In the genomic region with DNA sequence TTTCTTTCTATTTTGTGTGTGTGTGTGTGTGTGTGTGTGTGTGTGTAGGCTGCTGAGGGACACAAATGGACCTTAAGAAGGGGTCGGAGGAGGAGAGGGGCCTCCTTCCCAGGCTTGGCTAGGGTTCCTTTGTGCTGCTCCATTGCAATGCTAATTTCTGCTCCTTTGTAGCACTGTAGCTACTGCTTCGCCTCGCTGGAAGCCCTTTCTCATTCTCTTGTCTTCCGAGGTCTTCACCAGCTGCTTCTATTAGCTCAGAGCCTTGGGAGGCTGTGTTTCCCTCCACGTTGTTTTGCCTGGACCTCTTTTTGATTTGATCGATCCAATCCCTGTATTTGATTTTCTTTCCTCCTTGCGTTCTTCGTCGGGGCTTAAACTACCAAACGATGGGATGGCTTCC, we compare ENCODE assay signal across 13 mouse cellular contexts.
DNase-seq lines count a peak whose midpoint lies in the region; ATAC-seq and TF ChIP-seq lines count a peak whose summit lies in the region.
"Had no signal": no experiment of that assay in that cellular context is flagged by ENCODE, and none has a peak within 500 bp of the region (broad histone marks: within the 10 kb centered on the region; RNA-seq: fewer than 3 reads in every experiment).

No protein-coding gene starts in this region.

- H3K36me3 ChIP-seq in hindbrain, embryonic 10.5 days, result 0 out of 2 replicates have a peak, but pooled peaks cover 8% of the 10 kb centered on the region
- H3K36me3 ChIP-seq in midbrain, embryonic 15.5 days (replicated peaks), result no peaks in the 10 kb centered on the region
- H3K36me3 ChIP-seq in intestine, postnatal 0 days (ENCODE audit: control insufficient read depth, insufficient read depth), result no peaks in the 10 kb centered on the region
- H3K36me3 ChIP-seq in heart, adult 2 months (ENCODE audit: control insufficient read depth, insufficient read depth, low read length), result no peaks in the 10 kb centered on the region
- H3K36me3 ChIP-seq: heart, embryonic 10.5 days had no signal

- peaks cover 34% of the 10 kb centered on the region for H3K4me1 ChIP-seq in hindbrain, embryonic 10.5 days (replicated peaks)
- peaks cover 13% of the 10 kb centered on the region; the same call in 1 of the 2 replicates for H3K4me1 ChIP-seq in midbrain, embryonic 15.5 days
- H3K4me1 ChIP-seq in intestine, postnatal 0 days (replicated peaks; ENCODE audit: control insufficient read depth, insufficient read depth, low read length), result no peaks in the 10 kb centered on the region
- H3K4me1 ChIP-seq in heart, adult 2 months (ENCODE audit: control insufficient read depth, insufficient read depth, low read length), result no peaks in the 10 kb centered on the region
- H3K4me1 ChIP-seq: heart, embryonic 10.5 days had no signal

- TF ChIP-seq EP300 in heart, adult 2 months (IDR thresholded peaks at IDR 0.05; ENCODE audit: insufficient read depth, low read depth, low read length), result no peak

- peaks cover 19% of the 10 kb centered on the region for H3K9me3 ChIP-seq in hindbrain, embryonic 10.5 days
- 0 out of 2 replicates have a peak, but pooled peaks cover 4% of the 10 kb centered on the region for H3K9me3 ChIP-seq in midbrain, embryonic 15.5 days
- no peaks in the 10 kb centered on the region for H3K9me3 ChIP-seq in intestine, postnatal 0 days (ENCODE audit: control insufficient read depth)

- peak overlapping the region; percentile 24; the same call in 1 of the 2 replicates for H3K4me3 ChIP-seq in hindbrain, embryonic 10.5 days
- H3K4me3 ChIP-seq in midbrain, embryonic 15.5 days, result no peak overlapping the region
- no peak overlapping the region for H3K4me3 ChIP-seq in intestine, postnatal 0 days (ENCODE audit: low read depth, low read length)
- H3K4me3 ChIP-seq in heart, adult 2 months, result no peak overlapping the region
- H3K4me3 ChIP-seq: heart, embryonic 10.5 days had no signal

- intact Hi-C loops in heart, adult 2 months (cut with DNase I), result no loop called here

- DNase-seq in WW6 (ENCODE audit: low read depth, low spot score), result peak; percentile 14
- DNase-seq in embryo, embryonic 11 days, result peak; percentile 72
- peak; percentile 75 for DNase-seq in hindbrain, embryonic 10.5 days (ENCODE audit: low spot score)
- no peak for DNase-seq in heart, adult 2 months
- DNase-seq in thymus, postnatal 10 days (ENCODE audit: low spot score in 2 of 2), result no peak
- DNase-seq in cerebellum, adult 8-10 months, result no peak
- DNase-seq: adrenal gland, postnatal 10 days; cerebellum, adult 9-10 months; thymus, postnatal 25 days had no signal

- H3K27ac ChIP-seq in hindbrain, embryonic 10.5 days, result peak overlapping the region; percentile 89
- peak overlapping the region; percentile 16 for H3K27ac ChIP-seq in midbrain, embryonic 15.5 days
- no peak overlapping the region for H3K27ac ChIP-seq in intestine, postnatal 0 days (ENCODE audit: low read depth, low read length)
- H3K27ac ChIP-seq in heart, adult 2 months, result no peak overlapping the region
- H3K27ac ChIP-seq: heart, embryonic 10.5 days had no signal

- no peak for TF ChIP-seq POLR2A in heart, adult 2 months (IDR thresholded peaks at IDR 0.05; ENCODE audit: insufficient read depth, low read depth, low read length)

- peak overlapping the region; percentile 14; the same call in 1 of the 2 replicates for H3K4me2 ChIP-seq in midbrain, embryonic 15.5 days
- no peak overlapping the region for H3K4me2 ChIP-seq in intestine, postnatal 0 days (replicated peaks; ENCODE audit: low read depth)
- H3K4me2 ChIP-seq: liver, embryonic 11.5 days had no signal

- H3K27me3 ChIP-seq in hindbrain, embryonic 10.5 days (ENCODE audit: insufficient read depth, poor library complexity, severe bottlenecking), result no peaks in the 10 kb centered on the region
- H3K27me3 ChIP-seq in midbrain, embryonic 15.5 days (replicated peaks), result no peaks in the 10 kb centered on the region
- H3K27me3 ChIP-seq in intestine, postnatal 0 days (replicated peaks; ENCODE audit: control insufficient read depth, insufficient read depth, low read length), result no peaks in the 10 kb centered on the region
- H3K27me3 ChIP-seq in heart, adult 2 months (ENCODE audit: control insufficient read depth, insufficient read depth, low read length), result no peaks in the 10 kb centered on the region

- no peaks in the 10 kb centered on the region for H3K79me2 ChIP-seq in heart, adult 2 months (replicated peaks; ENCODE audit: control insufficient read depth, insufficient read depth, low read length)

- H3K9ac ChIP-seq in midbrain, embryonic 15.5 days, result no peak overlapping the region
- H3K9ac ChIP-seq in intestine, postnatal 0 days (ENCODE audit: low read depth, low read length), result no peak overlapping the region
- no peak overlapping the region for H3K9ac ChIP-seq in heart, adult 2 months (ENCODE audit: low read depth, low read length)

- TF ChIP-seq CTCF in intestine, postnatal 0 days (IDR thresholded peaks at IDR 0.05; ENCODE audit: low read depth), result no peak
- no peak for TF ChIP-seq CTCF in heart, adult 2 months (IDR thresholded peaks at IDR 0.05)

- WGBS in hindbrain, embryonic 10.5 days, result 12% methylated on average over 10 of the region's 10 CpGs
- WGBS in midbrain, embryonic 15.5 days, result 2% methylated on average over 10 of the region's 10 CpGs
- WGBS in intestine, postnatal 0 days, result 47% methylated on average over 10 of the region's 10 CpGs
- 51% methylated on average over 10 of the region's 10 CpGs for WGBS in heart, adult 2 months

- ATAC-seq in midbrain, embryonic 15.5 days (replicated peaks), result peak; percentile 70
- ATAC-seq in intestine, postnatal 0 days, result no peak

Comparison
In these comparisons a context has a peak if more than half of its experiments do, and no peak if none do; other contexts are left out.
1. DNase-seq: peak in WW6 (single experiment), embryo, embryonic 11 days (single experiment) and hindbrain, embryonic 10.5 days (single experiment); none in heart, adult 2 months (0 of 2), thymus, postnatal 10 days (0 of 2) and cerebellum, adult 8-10 months (single experiment).
2. H3K27ac ChIP-seq: peak in hindbrain, embryonic 10.5 days (single experiment) and midbrain, embryonic 15.5 days (single experiment); none in intestine, postnatal 0 days (single experiment) and heart, adult 2 months (single experiment).